Mouse (Mus musculus) cortical plate, adult 2 months (tissue): Measurements from ENCODE around the gene Steap3. TPM values are rescaled to one million over a fixed set of nuclear protein-coding genes. Genes with fewer than 3 reads are reported as not detected.

ENCODE experiments used
- H3K27ac ChIP-seq: fragments of 200-500 bp; 2 replicates; pipeline ENCODE4 v1.5.1; 2012; ENCODE audit warnings: low read length, control low read depth, inconsistent platforms; ENCODE audit not compliant: insufficient read depth
- H3K4me1 ChIP-seq: fragments of 200-500 bp; 2 replicates; pipeline ENCODE4 v1.6.1; 2011; ENCODE audit warnings: low read length; ENCODE audit not compliant: control insufficient read depth, insufficient read depth
- H3K4me3 ChIP-seq: fragments of 200-500 bp; 2 replicates; pipeline ENCODE4 v1.5.1; 2011; ENCODE audit warnings: mild to moderate bottlenecking, low read length, control low read depth; ENCODE audit not compliant: insufficient read depth
- CTCF ChIP-seq: fragments of 200-500 bp; IDR thresholded peaks from 2 replicates; pipeline ENCODE4 v1.5.1; 2011; ENCODE audit warnings: mild to moderate bottlenecking, control low read depth, low read length; ENCODE audit not compliant: insufficient read depth; ENCODE audit errors: extremely low read depth
- POLR2A ChIP-seq: fragments of 200-500 bp; IDR thresholded peaks from 2 replicates; pipeline ENCODE4 v1.6.1; 2011; ENCODE audit warnings: mild to moderate bottlenecking, low read length, control low read depth; ENCODE audit not compliant: insufficient read depth; ENCODE audit errors: extremely low read depth
- polyA plus RNA-seq: library from polyadenylated mRNA; depleted of rRNA; stranded (reverse); fragments of >200 nt; gene quantifications from 2 replicates; pipeline ENCODE4 v1.2.3, GENCODE M21; 2012; rRNA removed

The Steap3 gene
- polyA plus RNA-seq, 1 experiment, result 10.1 TPM

- TF ChIP-seq CTCF, result no peak
- TF ChIP-seq POLR2A, result no peak
These were observed 130.0 kb downstream of the Steap3 start for GRCm38 (mm10) chr1:120142551-120142950.

More at GRCm38 (mm10) chr1:120142551-120142950, 130.0 kb downstream of the Steap3 start:
- Histone ChIP-seq H3K4me3 (no peak overlapping the region), H3K4me1 (no peaks in the 10 kb centered on the region; the same call in 1 of the 2 replicates), H3K27ac (no peak overlapping the region)

Other genes starting within 250 kb of the Steap3 start
- gene Tmem37, start 198.6 kb downstream of the Steap3 start, polyA plus RNA-seq, result 2.9 and 3.0 TPM in 2 replicates
- gene Dbi, start 151.6 kb downstream of the Steap3 start, polyA plus RNA-seq, result 512 and 579 TPM in 2 replicates
- 5.2 TPM in 2 replicates for gene 3110009E18Rik, start 151.5 kb downstream of the Steap3 start, polyA plus RNA-seq
- 2.7 and 11.9 TPM in 2 replicates for gene C1ql2, start 67.9 kb upstream of the Steap3 start, polyA plus RNA-seq
- not detected in 2 replicates for gene Marco, start 232.3 kb upstream of the Steap3 start, polyA plus RNA-seq